Mouse (Mus musculus) heart, adult 2 months (tissue): ENCODE measurements around the gene Ncapd2. TPM values are rescaled to one million over a fixed set of nuclear protein-coding genes. Genes with fewer than 3 reads are reported as not detected.

Experiments used
- DNase-seq, 2 experiments: peaks; one replicate each; pipeline ENCODE4 v3.0.0; 2021
- H3K27ac ChIP-seq: fragments of 200-600 bp; 2 replicates; pipeline ENCODE4 v1.8.1; 2022
- H3K27me3 ChIP-seq: fragments of 200-500 bp; 2 replicates; pipeline ENCODE4 v1.6.1; 2012; ENCODE audit warnings: mild to moderate bottlenecking, low read length, inconsistent platforms, mixed read lengths; ENCODE audit not compliant: control insufficient read depth, insufficient read depth
- H3K36me3 ChIP-seq: fragments of 200-500 bp; 2 replicates; pipeline ENCODE4 v1.6.1; 2012; ENCODE audit warnings: low read length, inconsistent platforms; ENCODE audit not compliant: control insufficient read depth, insufficient read depth
- H3K4me1 ChIP-seq: fragments of 200-500 bp; 2 replicates; pipeline ENCODE4 v1.6.1; 2011; ENCODE audit warnings: low read length; ENCODE audit not compliant: control insufficient read depth, insufficient read depth
- H3K4me3 ChIP-seq: fragments of 200-600 bp; 2 replicates; pipeline ENCODE4 v1.8.1; 2022
- H3K79me2 ChIP-seq: fragments of 200-500 bp; replicated peaks from 2 replicates; pipeline ENCODE4 v1.6.1; 2012; ENCODE audit warnings: mild to moderate bottlenecking, inconsistent platforms, low read length, moderate library complexity, mixed read lengths; ENCODE audit not compliant: control insufficient read depth, insufficient read depth
- H3K9ac ChIP-seq: fragments of 200-500 bp; 2 replicates; pipeline ENCODE4 v1.6.1; 2012; ENCODE audit warnings: low read depth, mild to moderate bottlenecking, control low read depth, inconsistent platforms, low read length, mixed read lengths
- CTCF ChIP-seq: fragments of 200-600 bp; IDR thresholded peaks from 2 replicates; pipeline ENCODE4 v1.8.1; 2022; ENCODE audit warnings: antibody characterized with exemption, mild to moderate bottlenecking, moderate library complexity
- EP300 ChIP-seq: fragments of 200-500 bp; IDR thresholded peaks from 2 replicates; pipeline ENCODE4 v1.6.1; 2011; ENCODE audit warnings: low read depth, low read length, control low read depth; ENCODE audit not compliant: insufficient read depth
- POLR2A ChIP-seq: fragments of 200-500 bp; IDR thresholded peaks from 2 replicates; pipeline ENCODE4 v1.6.1; 2011; ENCODE audit warnings: mild to moderate bottlenecking, low read depth, low read length, control low read depth; ENCODE audit not compliant: insufficient read depth
- WGBS: fragments of 180-500 bp; shearing (Covaris S2); methylation state at CpG from one replicate; pipeline ENCODE4 v1.1.7; 2018; 5-methylcytosine and 5-hydroxymethylcytosine counted together
- intact Hi-C: fragments of 180-260 bp; cut with DNase I; formaldehyde crosslinking; loops from one replicate; pipeline ENCODE4 v1.15.1; 2025
- polyA plus RNA-seq: library from polyadenylated mRNA; depleted of rRNA; stranded (reverse); fragments of >200 nt; gene quantifications from 2 replicates; pipeline ENCODE4 v1.2.3, GENCODE M21; 2012
- total RNA-seq, 2 experiments: library from RNA; stranded (reverse); gene quantifications; 2 replicates each; pipeline ENCODE4 v1.2.3; 2021

Gene Ncapd2
- total and polyA plus RNA-seq, 3 experiments: 17.6 to 34.0 (median 17.6) TPM

DNA sequence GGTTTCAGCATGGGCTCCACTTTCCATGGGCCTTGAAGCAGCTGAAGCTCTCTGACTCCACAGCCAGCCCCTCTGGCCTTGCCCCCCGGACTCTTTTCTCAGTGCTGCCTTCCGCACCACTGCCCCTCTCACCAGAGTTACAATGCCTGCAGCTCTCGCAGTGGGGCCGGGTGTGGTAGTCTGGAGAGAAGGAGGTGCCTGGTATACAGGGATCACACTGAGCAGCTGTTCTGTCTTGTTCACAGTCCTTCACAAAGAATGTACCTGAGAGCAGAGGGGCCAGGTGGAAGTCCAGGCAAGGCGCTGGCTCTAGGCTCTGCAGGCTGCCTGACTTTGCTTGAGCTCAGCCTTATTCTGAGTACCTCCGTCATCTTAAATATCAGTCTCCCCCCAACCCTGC, 44.8 kb upstream of the Ncapd2 start:
- H3K27me3 ChIP-seq: no peaks in the 10 kb centered on the region
- TF ChIP-seq EP300: no peak
- no peak for TF ChIP-seq CTCF
- no peak for TF ChIP-seq POLR2A
- WGBS: 93% methylated on average over 6 of the region's 6 CpGs
- DNase-seq: no peak
- no peak overlapping the region for H3K4me3 ChIP-seq
- no peaks in the 10 kb centered on the region; the same call in 1 of the 2 replicates for H3K36me3 ChIP-seq
- H3K9ac ChIP-seq: no peak overlapping the region
- no peaks in the 10 kb centered on the region for H3K79me2 ChIP-seq
- H3K4me1 ChIP-seq: peaks cover 11% of the 10 kb centered on the region
- intact Hi-C loops: no loop called here
- no peak overlapping the region for H3K27ac ChIP-seq

DNA sequence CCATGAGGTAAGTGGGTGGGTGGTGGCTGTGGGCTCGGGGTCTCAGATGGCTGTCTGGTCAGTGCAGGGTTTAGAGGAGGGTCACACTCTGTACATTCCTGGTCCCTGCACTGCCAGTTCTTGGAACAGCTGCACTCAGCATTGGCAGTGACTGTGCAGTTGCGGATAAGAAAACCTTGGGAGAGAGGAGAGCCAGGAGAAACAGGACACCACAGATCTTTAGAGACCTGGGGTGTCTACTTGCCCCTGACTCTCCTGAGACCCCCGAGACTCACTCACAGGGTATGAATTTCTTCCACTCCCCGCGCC, 43.0 kb upstream of the Ncapd2 start:
- Histone ChIP-seq H3K36me3 (no peaks in the 10 kb centered on the region; the same call in 1 of the 2 replicates), H3K4me3 (no peak overlapping the region), H3K4me1 (peaks cover 11% of the 10 kb centered on the region), H3K27ac (peak overlapping the region; percentile 62), H3K79me2 (no peaks in the 10 kb centered on the region), H3K9ac (no peak overlapping the region), H3K27me3 (no peaks in the 10 kb centered on the region)
- 46% methylated on average over 5 of the region's 5 CpGs for WGBS
- no peak for TF ChIP-seq POLR2A
- no peak for TF ChIP-seq CTCF
- TF ChIP-seq EP300: no peak
- intact Hi-C loops: no loop called here
- DNase-seq: no peak

DNA sequence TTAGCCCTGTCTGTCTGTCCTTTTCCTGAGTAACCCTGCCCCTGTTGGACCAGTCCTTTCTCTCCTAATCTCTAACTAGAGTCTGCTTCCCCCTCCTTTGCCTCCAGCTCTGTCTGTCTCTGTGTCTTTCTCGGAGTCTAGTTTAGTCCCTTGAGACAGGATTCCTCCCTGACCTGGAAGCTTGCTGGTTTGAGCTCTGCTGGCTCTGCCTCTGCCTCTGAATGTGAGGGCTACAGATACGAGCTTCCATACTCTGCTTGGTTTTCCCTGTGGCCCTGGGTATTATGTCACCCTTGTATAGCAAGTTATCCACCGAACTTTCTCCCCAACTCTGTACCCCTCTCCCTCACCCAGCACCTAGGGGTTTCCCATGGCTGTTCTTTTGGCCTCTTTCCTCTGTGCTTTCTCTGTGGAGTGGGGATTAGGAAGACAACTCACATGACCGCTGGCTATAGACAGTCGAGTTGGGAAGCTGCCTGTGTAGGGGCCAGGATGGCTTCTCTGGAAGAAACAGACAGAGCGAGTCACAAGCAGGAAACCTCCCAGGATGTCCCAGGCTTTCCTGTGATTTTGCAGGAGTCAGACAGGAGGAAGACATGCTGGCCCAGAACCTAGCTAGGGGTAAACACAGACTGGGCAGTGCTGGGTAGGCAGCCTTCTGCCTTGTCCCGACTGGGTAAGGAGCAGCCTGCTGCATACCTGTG, 42.5 kb upstream of the Ncapd2 start:
- Histone ChIP-seq H3K9ac (no peak overlapping the region), H3K4me3 (no peak overlapping the region), H3K4me1 (peaks cover 11% of the 10 kb centered on the region), H3K36me3 (no peaks in the 10 kb centered on the region; the same call in 1 of the 2 replicates), H3K27me3 (no peaks in the 10 kb centered on the region), H3K27ac (peak overlapping the region; percentile 62), H3K79me2 (no peaks in the 10 kb centered on the region)
- intact Hi-C loops: no loop called here
- 23% methylated on average over 7 of the region's 7 CpGs for WGBS
- DNase-seq: peak in 1 of 2 experiments; percentile 30
- TF ChIP-seq POLR2A (0 out of 2 replicates have a peak, but pooled peaks have one; percentile 17), CTCF (no peak), EP300 (no peak)

DNA sequence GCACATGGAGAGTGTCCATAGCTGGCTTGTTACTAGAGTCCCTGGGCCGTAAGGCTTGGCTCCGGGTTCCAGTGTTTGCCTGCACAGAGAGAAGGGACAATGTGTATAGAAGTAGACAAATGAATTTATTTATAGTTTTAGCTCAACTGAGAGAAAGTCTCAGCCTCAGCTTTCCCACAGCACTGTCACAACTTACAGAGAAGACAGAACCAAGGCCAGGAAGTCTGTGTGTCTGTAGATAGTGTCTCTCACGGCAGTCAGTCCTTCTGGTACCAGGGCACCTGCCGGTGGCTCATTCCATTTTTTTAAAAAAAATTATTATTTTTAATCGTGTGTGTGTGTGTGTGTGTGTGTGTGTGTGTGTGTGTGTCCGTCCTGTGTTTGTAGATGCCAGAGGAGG, 41.0 kb upstream of the Ncapd2 start:
- Histone ChIP-seq H3K4me3 (no peak overlapping the region), H3K9ac (no peak overlapping the region), H3K36me3 (no peaks in the 10 kb centered on the region; the same call in 1 of the 2 replicates), H3K4me1 (peaks cover 11% of the 10 kb centered on the region), H3K27me3 (no peaks in the 10 kb centered on the region), H3K27ac (peak overlapping the region; percentile 96), H3K79me2 (no peaks in the 10 kb centered on the region)
- no peak for TF ChIP-seq POLR2A
- TF ChIP-seq EP300: no peak
- no peak for TF ChIP-seq CTCF
- no peak for DNase-seq
- WGBS: 55% methylated on average over 6 of the region's 6 CpGs
- intact Hi-C loops: no loop called here

DNA sequence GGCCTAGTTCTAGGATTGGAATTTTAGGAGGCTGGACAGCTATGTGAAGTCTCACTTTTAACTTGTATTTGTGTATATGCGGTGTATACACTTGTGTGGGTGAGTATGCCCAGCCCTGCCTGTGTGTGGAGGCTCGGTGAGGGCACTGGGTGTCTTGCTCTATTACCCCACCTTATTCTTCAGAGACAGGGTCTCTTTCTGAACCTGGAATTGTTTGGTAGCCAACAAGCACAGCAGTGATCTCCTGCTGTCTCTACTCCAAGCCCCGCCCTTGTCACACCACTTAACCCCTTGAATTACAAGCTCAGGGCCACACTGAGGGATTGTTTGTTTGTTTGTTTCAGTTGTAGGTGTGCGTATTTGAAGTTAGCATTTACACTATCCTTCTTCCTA, 40.5 kb upstream of the Ncapd2 start:
- no peaks in the 10 kb centered on the region; the same call in 1 of the 2 replicates for H3K36me3 ChIP-seq
- H3K4me3 ChIP-seq: peak overlapping the region; percentile 76
- intact Hi-C loops: no loop called here
- H3K79me2 ChIP-seq: no peaks in the 10 kb centered on the region
- DNase-seq: no peak
- peak overlapping the region; percentile 91 for H3K9ac ChIP-seq
- peak overlapping the region; percentile 96 for H3K27ac ChIP-seq
- 35% methylated on average over 4 of the region's 4 CpGs for WGBS
- H3K4me1 ChIP-seq: peaks cover 11% of the 10 kb centered on the region
- no peaks in the 10 kb centered on the region for H3K27me3 ChIP-seq
- TF ChIP-seq POLR2A: no peak
- no peak for TF ChIP-seq EP300
- no peak for TF ChIP-seq CTCF

DNA sequence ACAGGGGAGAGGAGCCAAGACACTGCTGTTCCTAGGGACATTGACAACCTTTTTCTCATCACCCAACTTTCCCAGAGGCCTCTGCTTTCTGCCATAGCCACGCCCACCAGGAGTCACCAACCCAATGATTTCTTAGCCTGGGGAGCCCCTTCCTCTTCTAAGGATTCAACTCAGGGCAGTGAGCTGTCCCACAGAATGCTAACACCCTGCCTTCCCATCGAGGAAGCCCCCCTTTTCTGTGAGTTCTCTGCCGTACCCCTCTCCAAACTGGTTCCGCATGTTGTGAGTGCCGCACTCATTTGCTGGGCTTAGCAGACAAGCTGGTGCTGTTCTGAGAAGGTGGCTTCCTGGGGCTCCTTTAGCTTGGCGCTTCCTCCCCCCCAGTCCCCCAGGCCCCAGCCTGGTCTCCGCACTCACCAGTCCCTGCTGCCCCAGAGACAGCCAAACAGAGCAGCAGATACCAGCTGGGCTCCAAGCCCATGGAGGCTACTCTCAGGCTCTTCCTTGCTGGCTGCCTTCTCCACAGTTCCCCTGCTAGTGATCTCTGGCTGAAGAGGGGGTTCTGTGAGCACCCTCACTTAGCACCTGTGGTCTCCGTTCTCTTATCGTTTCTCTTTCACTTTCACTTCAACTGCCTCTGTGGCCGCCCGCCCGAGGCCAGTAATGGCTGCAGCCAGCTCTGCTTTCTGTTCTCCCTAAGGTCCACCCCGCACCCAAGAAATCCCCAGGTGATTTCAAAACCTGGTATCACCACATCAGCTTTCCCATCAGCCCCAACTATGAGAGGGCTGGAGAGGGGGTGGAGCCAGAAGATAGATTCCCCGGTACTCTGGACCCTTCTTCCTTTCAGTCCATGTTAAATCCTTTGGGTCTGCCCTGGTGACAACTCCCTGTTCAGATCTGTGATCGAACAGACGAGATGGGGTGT, 39.9 kb upstream of the Ncapd2 start, which contains the start of gene Tapbpl:
Gene Tapbpl (minus strand): TSS at position 744 of the 928 bp plus-strand sequence.
- Histone ChIP-seq H3K79me2 (no peaks in the 10 kb centered on the region), H3K27ac (peak within 1 kb of the TSS; percentile 96), H3K36me3 (no peaks in the 10 kb centered on the region; the same call in 1 of the 2 replicates), H3K27me3 (no peaks in the 10 kb centered on the region), H3K4me3 (peak within 1 kb of the TSS; percentile 76), H3K4me1 (peaks cover 11% of the 10 kb centered on the region), H3K9ac (peak within 1 kb of the TSS; percentile 91)
- TF ChIP-seq CTCF (no peak), EP300 (no peak), POLR2A (peak; percentile 71)
- WGBS: under 1% methylated on average over 16 of the region's 16 CpGs
- peak; percentile 76 to 81 for DNase-seq
- intact Hi-C loops: no loop called here
